Mouse (Mus musculus) cerebellum, adult 2 months (tissue): Measurements from ENCODE around the gene Rbm28. TPM values are rescaled to one million over a fixed set of nuclear protein-coding genes. Genes with fewer than 3 reads are reported as not detected.

Experiments
- DNase-seq, 2 experiments: peaks; one replicate each; pipeline ENCODE4 v3.0.0; 2021
- H3K27ac ChIP-seq: fragments of 200-500 bp; 2 replicates; pipeline ENCODE4 v1.5.1; 2012; ENCODE audit warnings: low read length, control low read depth, inconsistent platforms; ENCODE audit not compliant: insufficient read depth
- H3K27me3 ChIP-seq: fragments of 200-500 bp; 2 replicates; pipeline ENCODE4 v1.6.1; 2012; ENCODE audit warnings: inconsistent platforms, mild to moderate bottlenecking, low read length, moderate library complexity; ENCODE audit not compliant: control insufficient read depth, insufficient read depth
- H3K4me1 ChIP-seq: fragments of 200-500 bp; 2 replicates; pipeline ENCODE4 v1.6.1; 2011; ENCODE audit warnings: low read length; ENCODE audit not compliant: control insufficient read depth, insufficient read depth
- H3K4me3 ChIP-seq: fragments of 200-500 bp; replicated peaks from 2 replicates; pipeline ENCODE3; 2011; ENCODE audit warnings: mild to moderate bottlenecking, low read depth, low read length, control low read depth; ENCODE audit not compliant: insufficient read depth
- CTCF ChIP-seq: fragments of 200-500 bp; IDR thresholded peaks from 2 replicates; pipeline ENCODE4 v1.5.1; 2011; ENCODE audit warnings: low read depth, mild to moderate bottlenecking, control low read depth, low read length, moderate library complexity, borderline replicate concordance; ENCODE audit not compliant: insufficient read depth
- POLR2A ChIP-seq: fragments of 200-500 bp; IDR thresholded peaks from 2 replicates; pipeline ENCODE4 v1.6.1; 2011; ENCODE audit warnings: low read length, control low read depth, borderline replicate concordance; ENCODE audit not compliant: insufficient read depth
- WGBS: fragments of 180-500 bp; shearing (Covaris S2); methylation state at CpG from one replicate; pipeline ENCODE4 v1.1.7; 2018; 5-methylcytosine and 5-hydroxymethylcytosine counted together
- polyA plus RNA-seq: library from polyadenylated mRNA; depleted of rRNA; stranded (reverse); fragments of >200 nt; gene quantifications from 2 replicates; pipeline ENCODE4 v1.2.3, GENCODE M21; 2012; rRNA removed

Gene Rbm28
- polyA plus RNA-seq, 1 experiment, result 44.2 TPM

- H3K27me3 ChIP-seq, result no peaks in the 10 kb centered on the region
- H3K27ac ChIP-seq, result no peak overlapping the region
- 58% methylated on average over 11 of the region's 11 CpGs for WGBS
- H3K4me1 ChIP-seq, result no peaks in the 10 kb centered on the region
- H3K4me3 ChIP-seq, result no peak overlapping the region
- TF ChIP-seq POLR2A (no peak), CTCF (peak; percentile 19; the same call in 1 of the 2 replicates)
- DNase-seq, result no peak
Measured at GRCm38 (mm10) chr6:29092904-29093303, 71.9 kb downstream of the Rbm28 start.

GRCm38 (mm10) chr6:29092234-29092633, 72.6 kb downstream of the Rbm28 start:
- Histone ChIP-seq H3K27ac (no peak overlapping the region), H3K27me3 (no peaks in the 10 kb centered on the region), H3K4me1 (no peaks in the 10 kb centered on the region), H3K4me3 (no peak overlapping the region)
- DNase-seq, result no peak
- TF ChIP-seq POLR2A (no peak), CTCF (no peak)
- WGBS, result 89% methylated on average over 7 of the region's 7 CpGs

GRCm38 (mm10) chr6:29087921-29088709, 76.7 kb downstream of the Rbm28 start:
- H3K4me3 ChIP-seq, result no peak overlapping the region
- H3K4me1 ChIP-seq, result no peaks in the 10 kb centered on the region
- 70% methylated on average over 7 of the region's 7 CpGs for WGBS
- H3K27ac ChIP-seq, result no peak overlapping the region
- H3K27me3 ChIP-seq, result no peaks in the 10 kb centered on the region
- TF ChIP-seq POLR2A, result no peak
- no peak for TF ChIP-seq CTCF
- no peak for DNase-seq

- TF ChIP-seq POLR2A, result no peak
- H3K27ac ChIP-seq, result no peak overlapping the region
- H3K4me1 ChIP-seq, result 0 out of 2 replicates have a peak, but pooled peaks cover 2% of the 10 kb centered on the region
- H3K27me3 ChIP-seq, result no peaks in the 10 kb centered on the region
- DNase-seq, result no peak
- WGBS, result 92% methylated on average over 7 of the region's 7 CpGs
- H3K4me3 ChIP-seq, result no peak overlapping the region
Measured at GRCm38 (mm10) chr6:29084401-29084800, 80.4 kb downstream of the Rbm28 start.

GRCm38 (mm10) chr6:29082776-29083354, 81.9 kb downstream of the Rbm28 start:
- 35% methylated on average over 9 of the region's 9 CpGs for WGBS

GRCm38 (mm10) chr6:29081826-29082363, 82.9 kb downstream of the Rbm28 start:
- Histone ChIP-seq H3K27me3 (no peaks in the 10 kb centered on the region), H3K4me3 (no peak overlapping the region), H3K4me1 (0 out of 2 replicates have a peak, but pooled peaks cover 3% of the 10 kb centered on the region), H3K27ac (no peak overlapping the region)
- no peak for TF ChIP-seq POLR2A
- no peak for TF ChIP-seq CTCF
- WGBS, result 90% methylated on average over 10 of the region's 10 CpGs
- DNase-seq, result no peak

More at GRCm38 (mm10) chr6:29082776-29083354, 81.9 kb downstream of the Rbm28 start:
- Histone ChIP-seq H3K27ac (no peak overlapping the region), H3K4me3 (no peak overlapping the region), H3K27me3 (no peaks in the 10 kb centered on the region), H3K4me1 (0 out of 2 replicates have a peak, but pooled peaks cover 3% of the 10 kb centered on the region)
- TF ChIP-seq CTCF (no peak), POLR2A (no peak)
- DNase-seq, result no peak

GRCm38 (mm10) chr6:29079291-29079690, 85.5 kb downstream of the Rbm28 start:
- TF ChIP-seq CTCF, result no peak
- DNase-seq, result no peak
- no peak overlapping the region for H3K4me3 ChIP-seq
- peaks cover 3% of the 10 kb centered on the region; the same call in 1 of the 2 replicates for H3K4me1 ChIP-seq
- H3K27ac ChIP-seq, result no peak overlapping the region
- 60% methylated on average over 4 of the region's 4 CpGs for WGBS
- H3K27me3 ChIP-seq, result no peaks in the 10 kb centered on the region

- peaks cover 34% of the 10 kb centered on the region for H3K4me1 ChIP-seq
- no peak for TF ChIP-seq POLR2A
- no peak for TF ChIP-seq CTCF
- peak in 1 of 2 experiments; percentile 59 for DNase-seq
- no peak overlapping the region for H3K4me3 ChIP-seq
- no peak overlapping the region for H3K27ac ChIP-seq
- no peaks in the 10 kb centered on the region for H3K27me3 ChIP-seq
Measured at GRCm38 (mm10) chr6:29074133-29074469, 90.7 kb downstream of the Rbm28 start.

Other genes starting within 250 kb of the Rbm28 start
- not detected in 2 replicates for gene Lep, start 104.8 kb downstream of the Rbm28 start, polyA plus RNA-seq
- 5.4 and 5.5 TPM in 2 replicates for gene Prrt4, start 14.6 kb upstream of the Rbm28 start, polyA plus RNA-seq
- 52.9 and 54.3 TPM in 2 replicates for gene Impdh1, start 51.4 kb upstream of the Rbm28 start, polyA plus RNA-seq
- 10.2 and 11.2 TPM in 2 replicates for gene Hilpda, start 107.5 kb upstream of the Rbm28 start, polyA plus RNA-seq
- 1.1 TPM in 2 replicates for gene Fam71f2, start 114.6 kb upstream of the Rbm28 start, polyA plus RNA-seq
- not detected in 2 replicates for gene Fam71f1, start 154.1 kb upstream of the Rbm28 start, polyA plus RNA-seq
- 68.0 and 68.6 TPM in 2 replicates for gene Calu, start 183.1 kb upstream of the Rbm28 start, polyA plus RNA-seq
- gene Opn1sw, start 223.5 kb upstream of the Rbm28 start, polyA plus RNA-seq, result not detected in 2 replicates
- 154 and 164 TPM in 2 replicates for gene Ccdc136, start 231.3 kb upstream of the Rbm28 start, polyA plus RNA-seq